Mouse (Mus musculus) limb, embryonic 14.5 days (tissue): ENCODE data around the gene Hikeshi. TPM values are rescaled to one million over a fixed set of nuclear protein-coding genes. Genes with fewer than 3 reads are reported as not detected.

Experiments used
- ATAC-seq: fragments of 200-750 bp; cut with Nextera tagmentation; 2 replicates; pipeline ENCODE4 v1.8.0; 2017; ENCODE audit warnings: low read depth, moderate number of reproducible peaks, moderate TSS enrichment; ENCODE audit not compliant: low FRiP score
- DNase-seq: peaks from one replicate; pipeline ENCODE4 v3.0.0-alpha.2; 2015; ENCODE audit warnings: low spot score
- H3K27ac ChIP-seq: fragments of 300-500 bp; sonication (generic); replicated peaks from 2 replicates; pipeline ENCODE4 v1.5.1; 2014; ENCODE audit warnings: low read depth, mild to moderate bottlenecking, low read length, moderate library complexity, mixed read lengths
- H3K27me3 ChIP-seq: fragments of 300-500 bp; sonication (generic); 2 replicates; pipeline ENCODE4 v1.6.1; 2014; ENCODE audit warnings: low read length, mixed read lengths; ENCODE audit not compliant: control insufficient read depth, insufficient read depth
- H3K36me3 ChIP-seq: fragments of 300-500 bp; sonication (generic); 2 replicates; pipeline ENCODE4 v1.6.1; 2014; ENCODE audit warnings: mild to moderate bottlenecking, low read length, moderate library complexity, mixed read lengths; ENCODE audit not compliant: control insufficient read depth, insufficient read depth
- H3K4me1 ChIP-seq: fragments of 300-500 bp; sonication (generic); 2 replicates; pipeline ENCODE4 v1.6.1; 2014; ENCODE audit warnings: antibody characterized with exemption, low read length, mixed read lengths; ENCODE audit not compliant: control insufficient read depth, insufficient read depth
- H3K4me2 ChIP-seq: fragments of 300-500 bp; sonication (generic); replicated peaks from 2 replicates; pipeline ENCODE4 v1.6.1; 2014; ENCODE audit warnings: low read depth, mild to moderate bottlenecking, low read length, moderate library complexity; ENCODE audit not compliant: severe bottlenecking
- H3K4me3 ChIP-seq: fragments of 300-500 bp; sonication (generic); replicated peaks from 2 replicates; pipeline ENCODE4 v1.5.1; 2014; ENCODE audit warnings: low read length
- H3K9ac ChIP-seq: fragments of 300-500 bp; sonication (generic); 2 replicates; pipeline ENCODE4 v1.6.1; 2014; ENCODE audit warnings: mild to moderate bottlenecking, low read depth, low read length, moderate library complexity; ENCODE audit not compliant: severe bottlenecking
- H3K9me3 ChIP-seq: fragments of 300-500 bp; sonication (generic); 2 replicates; pipeline ENCODE4 v1.6.1; 2016; ENCODE audit warnings: low read length; ENCODE audit not compliant: control insufficient read depth
- POLR2A ChIP-seq: fragments of 200-500 bp; IDR thresholded peaks from 2 replicates; pipeline ENCODE4 v1.8.0; 2012; ENCODE audit warnings: inconsistent platforms, mild to moderate bottlenecking, moderate library complexity, borderline replicate concordance; ENCODE audit not compliant: insufficient read depth, insufficient read length; ENCODE audit errors: extremely low read depth
- WGBS: fragments of 180-500 bp; shearing (Covaris S2); extraction: QIAGEN DNeasy Blood & Tissue Kit; methylation state at CpG from one replicate; pipeline ENCODE4 v1.1.7; 2014; 5-methylcytosine and 5-hydroxymethylcytosine counted together
- polyA plus RNA-seq, 2 experiments: library from polyadenylated mRNA; depleted of rRNA in 1 of 2; stranded (reverse) in 1 of 2; unstranded in 1 of 2; fragments of >200 nt; fragmentation: Nextera tagmentation in 1 of 2; extraction: Ambion mirVana in 1 of 2; gene quantifications; 2 replicates each; pipeline versions ENCODE4 v1.2.1 to v1.2.3; 2012 to 2014

The Hikeshi gene
- polyA plus RNA-seq, 2 experiments: 69.6 to 124 TPM

DNA sequence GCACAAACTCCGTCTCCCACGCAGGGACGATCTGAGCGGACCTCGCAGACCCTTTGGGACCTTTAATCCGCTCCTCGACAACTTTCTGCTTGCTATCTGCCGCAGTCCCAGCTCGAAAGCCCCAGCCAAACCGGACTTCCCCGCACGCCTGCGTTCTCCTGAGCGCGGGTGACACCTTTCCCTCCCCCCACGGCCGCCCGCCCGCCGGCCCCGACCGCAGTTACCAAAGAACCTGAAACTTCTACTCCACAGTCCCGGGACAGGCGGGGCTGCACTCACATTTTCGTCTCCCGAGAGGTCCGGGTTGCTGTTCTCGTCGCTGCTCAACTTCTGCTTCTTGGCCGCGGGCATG lies 39.1 kb upstream of the Hikeshi start:
- H3K4me3 ChIP-seq: peak overlapping the region; percentile 87
- peaks cover 18% of the 10 kb centered on the region for H3K36me3 ChIP-seq
- H3K4me2 ChIP-seq: peak overlapping the region; percentile 81
- no peaks in the 10 kb centered on the region for H3K27me3 ChIP-seq
- ATAC-seq (no peak; the same call in 1 of the 2 replicates), DNase-seq (no peak)
- peak; percentile 45; the same call in 1 of the 2 replicates for TF ChIP-seq POLR2A
- H3K4me1 ChIP-seq: peaks cover 12% of the 10 kb centered on the region
- under 1% methylated on average over 31 of the region's 31 CpGs for WGBS
- peak overlapping the region; percentile 99 for H3K27ac ChIP-seq
- H3K9ac ChIP-seq: peak overlapping the region; percentile 87
- no peaks in the 10 kb centered on the region for H3K9me3 ChIP-seq

- Histone ChIP-seq H3K27ac (peak overlapping the region; percentile 99), H3K4me2 (peak overlapping the region; percentile 81), H3K9ac (peak overlapping the region; percentile 87), H3K36me3 (peaks cover 22% of the 10 kb centered on the region), H3K4me3 (peak overlapping the region; percentile 87), H3K9me3 (no peaks in the 10 kb centered on the region), H3K27me3 (no peaks in the 10 kb centered on the region), H3K4me1 (peaks cover 12% of the 10 kb centered on the region)
- no peak for TF ChIP-seq POLR2A
- DNase-seq: peak; percentile 14
- ATAC-seq: no peak
- 3% methylated on average over 23 of the region's 23 CpGs for WGBS
These were observed 38.6 kb upstream of the Hikeshi start for GRCm38 (mm10) chr7:89979432-89980130.

DNA sequence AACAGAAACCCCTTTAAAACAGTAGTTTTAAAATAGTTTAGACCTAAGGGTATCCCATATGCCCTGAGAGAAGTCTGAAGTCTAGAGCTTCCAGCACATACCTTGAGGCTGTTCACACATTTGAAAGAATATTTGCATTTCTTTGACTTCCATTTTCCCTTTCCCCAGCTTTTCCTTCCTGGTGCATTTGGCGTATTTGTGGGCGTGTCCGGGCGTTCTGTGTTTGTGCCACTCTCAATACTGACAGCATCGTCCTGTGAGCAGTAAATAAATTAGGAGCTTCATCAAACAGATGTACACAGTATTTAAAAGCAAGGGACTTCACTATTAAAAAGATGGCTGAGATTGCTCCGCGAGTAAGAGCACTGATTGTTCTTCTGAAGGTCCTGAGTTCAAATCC lies 35.8 kb upstream of the Hikeshi start:
- Histone ChIP-seq H3K27ac (no peak overlapping the region), H3K4me3 (no peak overlapping the region), H3K4me2 (no peak overlapping the region), H3K4me1 (peaks cover 9% of the 10 kb centered on the region; the same call in 1 of the 2 replicates), H3K9me3 (no peaks in the 10 kb centered on the region), H3K27me3 (no peaks in the 10 kb centered on the region), H3K36me3 (peaks cover 42% of the 10 kb centered on the region), H3K9ac (no peak overlapping the region)
- no peak for TF ChIP-seq POLR2A
- 97% methylated on average over 7 of the region's 7 CpGs for WGBS
- ATAC-seq (no peak), DNase-seq (no peak)

DNA sequence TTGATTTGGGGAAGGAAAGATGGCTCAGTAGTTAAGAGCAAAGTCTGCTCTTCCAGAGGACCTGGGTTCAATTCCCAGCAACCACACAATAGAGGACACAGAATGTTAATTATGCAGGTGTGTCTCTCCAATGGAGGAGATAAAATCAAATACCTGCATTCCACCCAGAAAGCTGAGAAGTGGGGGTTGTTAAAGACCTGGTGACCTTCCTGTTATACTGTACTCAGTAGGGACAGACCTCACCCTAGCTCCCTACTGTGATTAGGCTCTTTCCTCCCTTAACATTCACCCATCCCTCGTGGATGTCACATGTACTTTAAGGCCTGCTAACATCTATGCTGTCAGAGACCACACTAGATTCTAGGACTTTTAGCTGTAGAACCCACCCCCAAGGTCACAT lies 34.6 kb upstream of the Hikeshi start:
- Histone ChIP-seq H3K27me3 (no peaks in the 10 kb centered on the region), H3K4me1 (peaks cover 9% of the 10 kb centered on the region; the same call in 1 of the 2 replicates), H3K4me3 (no peak overlapping the region), H3K36me3 (peaks cover 52% of the 10 kb centered on the region), H3K27ac (no peak overlapping the region), H3K9ac (no peak overlapping the region), H3K9me3 (no peaks in the 10 kb centered on the region), H3K4me2 (no peak overlapping the region)
- TF ChIP-seq POLR2A: no peak
- DNase-seq (no peak), ATAC-seq (no peak)
- WGBS: 100% methylated on average over 1 of the region's 1 CpGs

- Histone ChIP-seq H3K27me3 (no peaks in the 10 kb centered on the region), H3K4me3 (no peak overlapping the region), H3K27ac (no peak overlapping the region), H3K36me3 (peaks cover 76% of the 10 kb centered on the region), H3K4me1 (no peaks in the 10 kb centered on the region), H3K4me2 (no peak overlapping the region), H3K9ac (no peak overlapping the region), H3K9me3 (no peaks in the 10 kb centered on the region)
- TF ChIP-seq POLR2A: no peak
- no peak for DNase-seq
- 90% methylated on average over 2 of the region's 2 CpGs for WGBS
- no peak for ATAC-seq
These were observed 26.2 kb upstream of the Hikeshi start for GRCm38 (mm10) chr7:89967235-89967634.
